Mouse (Mus musculus): Measurements from ENCODE around the gene Tbcd.

GRCm38 (mm10) chr11:121648166-121648565 is 196.4 kb downstream of the Tbcd start:
- TF ChIP-seq CTCF (IDR thresholded peaks at IDR 0.05; ENCODE audit: borderline replicate concordance, control insufficient read depth, extremely low read depth, insufficient read depth, low read length, poor library complexity) (no peak), POLR2A (IDR thresholded peaks at IDR 0.05; ENCODE audit: control insufficient read depth, extremely low read depth, insufficient read depth, low read length, poor library complexity) (no peak)

Measured in thymus, adult 2 months (tissue).